In the genomic region with DNA sequence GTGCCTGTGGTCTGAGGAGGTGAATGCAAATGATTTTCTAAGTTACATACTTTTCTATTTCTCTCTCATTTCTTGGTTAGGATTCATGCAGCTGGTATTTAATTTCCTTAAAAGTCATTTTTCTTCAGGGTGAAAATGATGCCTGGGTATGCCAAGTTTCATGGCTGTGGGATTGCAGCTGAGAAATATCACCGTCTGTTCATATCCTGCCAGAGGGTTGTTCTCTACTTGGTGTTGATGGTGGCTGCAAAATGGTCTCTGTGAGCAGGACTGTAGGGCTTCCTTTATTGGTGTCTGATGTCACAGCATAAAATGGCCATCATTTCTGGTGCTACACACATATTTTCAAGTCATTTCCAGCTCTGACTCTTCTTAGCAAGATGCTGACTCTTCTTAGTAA, we compare ENCODE assay signal across 13 mouse cellular contexts.
DNase-seq lines count a peak whose midpoint lies in the region.
"Had no signal": no experiment of that assay in that cellular context is flagged by ENCODE, and none has a peak within 500 bp of the region (broad histone marks: within the 10 kb centered on the region; RNA-seq: fewer than 3 reads in every experiment).

No protein-coding gene starts in this region.

- peak; percentile 2 to 35 for DNase-seq in frontal cortex, adult 2 months (ENCODE audit: extremely low spot score in 1 of 2, low spot score in 1 of 2)
- no peak for DNase-seq in frontal cortex, postnatal 25 days (ENCODE audit: low spot score in 2 of 2)
- DNase-seq in brain, adult 2 months (ENCODE audit: low read depth, low spot score) = peak; percentile 56
- peak; percentile 19 to 57 for DNase-seq in layer of hippocampus, adult 18-20 months (ENCODE audit: low spot score in 2 of 2)
- DNase-seq in layer of hippocampus, adult 9-11 months = peak; percentile 21
- no peak for DNase-seq in lung, postnatal 25 days (ENCODE audit: low spot score)
- no peak for DNase-seq in B cell, adult 2 months
- DNase-seq: adrenal gland, adult 2 months; adrenal gland, postnatal 25 days; cerebellum, adult 11 months; cerebellum, adult 8-10 months; cerebellum, postnatal 14 days; gastrocnemius, postnatal 14 days had no signal

Comparison
In these comparisons a context has a peak if more than half of its experiments do, and no peak if none do; other contexts are left out.
1. DNase-seq: peak in frontal cortex, adult 2 months (2 of 2), brain, adult 2 months (single experiment), layer of hippocampus, adult 18-20 months (2 of 2) and layer of hippocampus, adult 9-11 months (single experiment); none in frontal cortex, postnatal 25 days (0 of 2), lung, postnatal 25 days (single experiment) and B cell, adult 2 months (0 of 2).